Mouse (Mus musculus) gastrocnemius, adult 2 months (tissue): ENCODE results near the gene Ralgds. TPM values are rescaled to one million over a fixed set of nuclear protein-coding genes. Genes with fewer than 3 reads are reported as not detected.

ENCODE experiments used
- DNase-seq: peaks from one replicate; pipeline ENCODE4 v3.0.0; 2022
- H3K27ac ChIP-seq: fragments of 200-600 bp; 2 replicates; pipeline ENCODE4 v1.8.1; 2022; ENCODE audit warnings: mild to moderate bottlenecking
- H3K4me3 ChIP-seq: fragments of 200-600 bp; 2 replicates; pipeline ENCODE4 v1.8.1; 2022; ENCODE audit warnings: mild to moderate bottlenecking, moderate library complexity
- CTCF ChIP-seq: fragments of 200-600 bp; IDR thresholded peaks from 2 replicates; pipeline ENCODE4 v1.8.1; 2022; ENCODE audit warnings: antibody characterized with exemption, mild to moderate bottlenecking, moderate library complexity
- intact Hi-C: fragments of 180-260 bp; cut with DNase I; formaldehyde crosslinking; loops from one replicate; pipeline ENCODE4 v1.15.1; 2025
- total RNA-seq, 2 experiments: library from RNA; stranded (reverse); gene quantifications; 2 replicates each; pipeline ENCODE4 v1.2.3; 2021

Gene Ralgds
- total RNA-seq, 2 experiments from 2014 or later = 9.9 to 10.1 TPM

GRCm38 (mm10) chr2:28585043-28585571 is 72.2 kb downstream of the Ralgds start:
- H3K27ac ChIP-seq = no peak overlapping the region
- no peak overlapping the region for H3K4me3 ChIP-seq
- peak; percentile 80 for DNase-seq
- intact Hi-C loops = loop anchor here (2.0 kb wide), 1 partner anchor 70 kb away; no protein-coding TSS in a partner anchor
- TF ChIP-seq CTCF = no peak

GRCm38 (mm10) chr2:28585730-28586129 is 72.8 kb downstream of the Ralgds start:
- H3K4me3 ChIP-seq = no peak overlapping the region
- TF ChIP-seq CTCF = no peak
- no peak for DNase-seq
- intact Hi-C loops = loop anchor here (2.0 kb wide), 1 partner anchor 71 kb away; no protein-coding TSS in a partner anchor
- no peak overlapping the region for H3K27ac ChIP-seq

- H3K27ac ChIP-seq = no peak overlapping the region
- H3K4me3 ChIP-seq = no peak overlapping the region
- no peak for DNase-seq
- no peak for TF ChIP-seq CTCF
- intact Hi-C loops = no loop called here
These were observed 75.6 kb downstream of the Ralgds start for GRCm38 (mm10) chr2:28588574-28588973.

- DNase-seq = no peak
- no peak for TF ChIP-seq CTCF
- intact Hi-C loops = no loop called here
- no peak overlapping the region for H3K27ac ChIP-seq
- no peak overlapping the region for H3K4me3 ChIP-seq
These were observed 78.6 kb downstream of the Ralgds start for GRCm38 (mm10) chr2:28591479-28591878.

GRCm38 (mm10) chr2:28592809-28593208 is 79.9 kb downstream of the Ralgds start:
- no peak overlapping the region for H3K27ac ChIP-seq
- peak overlapping the region; percentile 42 for H3K4me3 ChIP-seq
- peak; percentile 91 for TF ChIP-seq CTCF
- intact Hi-C loops = loop anchor here (1.0 kb wide), 1 partner anchor 29 kb away; no protein-coding TSS in a partner anchor
- DNase-seq = peak; percentile 74

- DNase-seq = no peak
- Histone ChIP-seq H3K4me3 (no peak overlapping the region), H3K27ac (no peak overlapping the region)
- intact Hi-C loops = no loop called here
- TF ChIP-seq CTCF = no peak
These were observed 83.1 kb downstream of the Ralgds start for GRCm38 (mm10) chr2:28596021-28596420.

GRCm38 (mm10) chr2:28596998-28597397 is 84.1 kb downstream of the Ralgds start:
- H3K27ac ChIP-seq = no peak overlapping the region
- intact Hi-C loops = no loop called here

GRCm38 (mm10) chr2:28597733-28598547 is 85.0 kb downstream of the Ralgds start:
- no peak overlapping the region for H3K27ac ChIP-seq
- DNase-seq = no peak
- H3K4me3 ChIP-seq = no peak overlapping the region
- intact Hi-C loops = no loop called here
- TF ChIP-seq CTCF = no peak

More at GRCm38 (mm10) chr2:28596998-28597397, 84.1 kb downstream of the Ralgds start:
- DNase-seq = no peak
- peak; percentile 14; the same call in 1 of the 2 replicates for TF ChIP-seq CTCF
- H3K4me3 ChIP-seq = no peak overlapping the region

GRCm38 (mm10) chr2:28598692-28599568 is 86.0 kb downstream of the Ralgds start:
- Histone ChIP-seq H3K27ac (no peak overlapping the region), H3K4me3 (no peak overlapping the region)
- TF ChIP-seq CTCF = no peak
- intact Hi-C loops = no loop called here
- peak; percentile 1 for DNase-seq

GRCm38 (mm10) chr2:28599569-28599900 is 86.6 kb downstream of the Ralgds start:
- Histone ChIP-seq H3K4me3 (no peak overlapping the region), H3K27ac (no peak overlapping the region)
- TF ChIP-seq CTCF = no peak
- intact Hi-C loops = no loop called here
- DNase-seq = no peak

GRCm38 (mm10) chr2:28601720-28602590 is 89.0 kb downstream of the Ralgds start:
- Histone ChIP-seq H3K27ac (no peak overlapping the region), H3K4me3 (no peak overlapping the region)
- no peak for TF ChIP-seq CTCF
- intact Hi-C loops = no loop called here
- DNase-seq = no peak

Other genes starting within 250 kb of the Ralgds start
- gene Ppp1r26, start 66.3 kb upstream of the Ralgds start, total RNA-seq = 1 to 10 TPM; 2.1 to 3.2 TPM
- under 1 TPM; 0.33 to 0.36 TPM for gene 1700007K13Rik, start 46.8 kb upstream of the Ralgds start, total RNA-seq
- gene Mrps2, start 45.1 kb upstream of the Ralgds start, total RNA-seq = 10 to 100 TPM; 21.2 to 25.5 TPM
- 1 to 10 TPM in 1 of 2 experiments, under 1 TPM in 1; 0.56 to 1.1 TPM for gene Gbgt1, start 16.2 kb upstream of the Ralgds start, total RNA-seq
- gene Gm10134, start 7.0 kb upstream of the Ralgds start, total RNA-seq = under 1 TPM in 1 of 2 experiments, not detected in 1; 0.98 TPM
- gene Cel, start 50.3 kb downstream of the Ralgds start, total RNA-seq = not detected
- 1 to 10 TPM; 7.2 to 8.0 TPM for gene Gtf3c5, start 70.6 kb downstream of the Ralgds start, total RNA-seq
- not detected for gene Gfi1b, start 108.9 kb downstream of the Ralgds start, total RNA-seq
- gene Tsc1, start 128.1 kb downstream of the Ralgds start, total RNA-seq = 10 to 100 TPM; 42.5 to 45.9 TPM
- not detected for gene Spaca9, start 186.6 kb downstream of the Ralgds start, total RNA-seq
- not detected for gene Ak8, start 187.0 kb downstream of the Ralgds start, total RNA-seq